Mouse (Mus musculus) gastrocnemius, postnatal 14 days (tissue): ENCODE measurements at regions not wholly inside any gene's neighbourhood (a gene's known extent, or its start where the extent isn't known, plus 50 kb on each side); places are given as distances from the start of the nearest gene placed in this dataset.

ENCODE experiments used
- DNase-seq: peaks from one replicate; pipeline ENCODE4 v3.0.0; 2021; ENCODE audit warnings: mixed read lengths
- intact Hi-C: fragments of 180-260 bp; cut with DNase I; formaldehyde crosslinking; loops from one replicate; pipeline ENCODE4 v1.15.1; 2025; ENCODE audit warnings: low total_unique reads

DNA sequence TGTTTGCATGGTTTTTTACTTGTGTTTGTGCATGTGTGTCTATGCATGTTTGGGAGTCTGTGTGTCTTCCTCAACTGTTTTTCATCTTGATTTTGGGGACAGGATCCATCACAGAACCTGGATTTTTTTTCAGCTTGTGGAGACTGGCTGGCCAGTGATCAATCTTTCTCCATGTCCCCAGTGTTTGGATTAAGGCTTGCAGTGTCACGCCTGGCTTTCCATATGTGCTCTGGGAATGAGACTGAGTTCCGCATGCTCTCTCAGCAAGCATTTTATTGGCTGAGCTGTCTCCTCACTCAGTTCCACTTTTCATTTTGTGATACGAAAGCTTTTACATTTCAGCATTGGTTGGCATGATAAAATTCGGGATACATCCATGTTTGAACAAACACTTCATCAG is 740.1 kb upstream of the Frg1 start:
- intact Hi-C loops = no loop called here
- no peak for DNase-seq

DNA sequence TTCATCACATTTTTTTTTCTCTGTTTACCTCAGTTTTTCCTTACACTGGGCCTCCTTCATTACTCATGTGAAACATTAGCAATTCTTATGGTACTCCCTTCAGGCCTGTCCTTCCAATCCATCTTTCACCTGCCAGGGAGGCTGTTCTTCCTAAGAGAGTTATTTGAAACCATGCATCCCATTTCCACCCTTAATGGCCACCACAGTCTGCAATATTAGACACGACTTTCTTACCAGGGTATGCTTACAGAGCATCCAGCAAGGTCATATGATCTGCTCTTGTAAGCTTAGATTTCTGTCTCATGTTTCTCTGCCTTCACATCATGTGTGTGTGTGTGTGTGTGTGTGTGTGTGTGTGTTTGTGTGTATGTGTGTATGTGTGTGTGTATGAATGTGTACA is 739.7 kb upstream of the Frg1 start:
- intact Hi-C loops = no loop called here
- DNase-seq = no peak

DNA sequence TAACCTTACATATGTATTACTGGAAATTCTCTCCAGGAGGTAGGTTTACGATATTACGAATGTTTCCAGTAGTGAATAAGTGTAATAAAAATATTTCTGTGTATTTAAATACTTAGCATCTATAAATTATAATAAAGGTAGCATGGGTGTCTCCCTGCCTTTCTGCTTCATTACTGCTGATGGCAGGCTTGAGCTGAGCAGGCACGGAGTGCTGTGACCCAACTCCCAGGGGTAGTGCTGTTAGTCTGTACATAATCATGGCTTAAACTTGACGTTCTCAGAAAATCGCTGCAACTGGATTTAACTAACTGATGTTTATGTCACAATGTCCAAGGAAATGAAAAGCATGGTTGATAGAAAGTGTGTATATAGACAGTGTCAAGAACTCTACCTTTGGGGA is 727.8 kb upstream of the Frg1 start:
- intact Hi-C loops = no loop called here
- no peak for DNase-seq

DNA sequence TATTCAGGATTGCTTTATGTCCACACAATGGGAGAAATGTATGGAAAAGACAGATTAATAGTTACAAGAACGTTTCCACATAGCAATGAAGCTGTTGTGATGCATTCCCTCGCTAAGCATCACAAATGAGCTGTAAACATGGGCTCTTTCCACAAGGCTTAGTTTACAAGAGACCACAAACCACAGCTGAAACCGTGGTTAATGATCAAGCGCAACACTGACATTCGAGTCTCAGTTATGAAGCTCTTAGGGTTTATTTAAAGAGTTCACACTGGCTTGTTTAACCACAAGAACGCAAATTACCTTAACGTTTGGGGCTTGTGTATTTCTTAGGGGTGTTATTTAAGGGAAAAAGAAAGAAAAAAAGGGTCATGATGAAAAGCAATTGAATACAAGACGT is 727.3 kb upstream of the Frg1 start:
- intact Hi-C loops = no loop called here
- no peak for DNase-seq

DNA sequence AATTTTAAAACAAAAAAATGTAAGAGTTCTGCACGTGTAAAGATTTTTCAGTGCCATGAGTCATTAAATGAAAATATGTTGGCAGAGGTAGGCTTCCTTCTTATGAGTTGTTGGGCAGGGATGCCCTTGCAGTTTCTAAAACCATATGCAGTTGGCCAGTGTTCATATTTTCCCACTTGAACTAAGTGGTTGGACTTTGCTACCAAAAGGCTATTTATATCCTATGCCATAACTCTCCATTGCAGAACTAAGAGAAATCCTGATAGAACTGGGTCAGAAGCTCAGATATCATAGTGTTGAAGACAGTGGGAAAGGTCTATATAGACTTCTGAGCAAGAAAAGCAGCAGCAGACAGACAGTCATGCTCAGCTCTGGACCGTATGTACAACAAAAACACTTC is 690.7 kb upstream of the Frg1 start:
- DNase-seq = no peak

DNA sequence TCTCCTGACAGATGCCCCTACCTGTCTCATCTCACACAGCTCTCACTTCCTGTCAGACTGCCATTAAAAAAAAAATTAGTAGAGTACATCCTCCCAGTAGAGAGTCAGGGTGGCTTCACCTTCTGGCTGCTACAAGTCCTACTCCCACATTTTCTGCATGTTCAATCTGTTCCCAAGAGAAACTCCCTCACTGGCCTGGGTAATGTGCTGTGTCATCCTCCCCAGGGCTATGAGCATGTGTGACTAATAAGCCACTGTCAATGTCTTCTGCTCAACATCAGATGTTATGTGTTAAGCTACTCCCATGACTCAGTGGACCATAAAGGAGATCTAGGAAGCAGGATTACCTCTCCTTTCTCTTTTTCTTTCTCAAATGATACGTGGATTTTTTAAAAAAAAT is 652.4 kb upstream of the Frg1 start:
- intact Hi-C loops = no loop called here

More for the DNA sequence above, 690.7 kb upstream of the Frg1 start:
- intact Hi-C loops = no loop called here

DNA sequence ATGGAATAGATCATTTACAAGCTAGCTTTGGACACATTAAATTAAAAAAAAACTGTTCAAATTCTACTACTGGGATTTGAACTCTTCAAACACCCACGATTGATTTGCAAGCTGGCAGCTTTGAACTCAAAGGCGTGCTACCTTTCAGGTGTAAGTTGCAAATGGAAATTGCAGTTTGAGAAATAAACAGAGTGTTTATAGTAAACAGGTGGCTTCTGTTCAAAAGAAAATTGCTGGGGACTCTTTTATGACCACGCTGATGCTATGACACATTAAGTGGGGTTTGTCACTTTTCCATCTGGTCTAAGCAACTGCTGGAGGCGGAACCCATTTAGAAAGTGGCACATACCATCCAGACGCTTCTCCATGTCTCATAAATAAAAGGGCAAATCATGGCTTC is 626.7 kb upstream of the Frg1 start:
- intact Hi-C loops = no loop called here
- DNase-seq = no peak

More for the DNA sequence above, 652.4 kb upstream of the Frg1 start:
- no peak for DNase-seq

DNA sequence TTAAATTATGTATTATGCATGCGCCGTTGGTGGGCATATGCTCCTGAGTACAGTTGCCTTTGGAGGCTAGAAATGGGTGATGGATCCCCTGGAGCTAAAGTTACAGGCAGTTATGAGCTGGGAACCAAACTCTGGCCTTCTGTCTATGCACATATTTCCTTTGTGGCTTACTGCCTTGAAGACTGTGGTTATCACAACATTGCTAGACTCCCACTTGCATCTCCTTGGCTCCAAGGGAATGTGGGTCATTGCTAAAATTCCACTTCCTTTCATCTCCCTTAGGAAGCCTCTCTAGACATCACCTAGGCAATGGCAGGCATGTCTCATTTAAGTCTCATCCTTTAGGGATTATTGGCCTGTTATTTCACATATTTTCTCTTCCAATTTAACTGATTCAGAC is 622.4 kb upstream of the Frg1 start:
- no peak for DNase-seq
- intact Hi-C loops = no loop called here

DNA sequence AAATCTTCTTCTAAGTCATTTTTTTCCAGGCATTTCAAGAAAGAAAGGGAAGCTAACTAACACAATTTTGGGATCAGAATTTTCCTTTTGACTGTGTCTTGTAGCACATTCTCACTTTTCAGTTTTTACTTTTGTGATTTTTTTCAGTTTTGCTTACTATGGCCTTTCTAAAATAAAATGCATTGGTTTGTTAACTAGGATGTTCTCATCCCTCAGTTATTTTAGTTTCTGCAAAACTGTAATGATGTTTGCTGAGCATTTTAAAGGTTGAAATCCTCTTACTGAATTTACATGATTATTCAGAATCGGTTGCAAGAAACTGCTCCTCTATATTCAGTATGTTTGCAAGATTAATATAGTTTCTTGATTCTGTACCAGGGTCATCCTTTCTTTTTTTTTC is 610.1 kb upstream of the Frg1 start:
- no peak for DNase-seq
- intact Hi-C loops = no loop called here

DNA sequence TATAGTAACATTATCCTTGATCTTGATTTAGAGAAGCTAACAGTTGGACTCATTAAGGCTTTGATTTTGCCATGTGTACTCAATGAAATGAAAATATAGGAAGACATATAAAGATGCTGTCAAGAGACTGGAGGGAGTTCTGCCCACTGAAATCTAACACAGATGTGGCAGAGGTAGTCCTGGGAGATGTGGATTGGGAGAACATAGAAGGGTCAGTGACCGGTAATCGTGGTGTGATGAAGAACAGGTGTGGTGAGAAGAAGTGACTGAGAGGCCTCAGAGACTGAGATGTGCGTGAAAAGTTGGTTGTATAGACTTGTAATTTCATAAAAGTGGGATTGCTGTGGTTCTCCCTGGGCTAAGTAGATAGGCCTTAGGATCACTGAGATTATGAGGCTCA is 600.9 kb upstream of the Frg1 start:
- intact Hi-C loops = no loop called here
- DNase-seq = no peak

DNA sequence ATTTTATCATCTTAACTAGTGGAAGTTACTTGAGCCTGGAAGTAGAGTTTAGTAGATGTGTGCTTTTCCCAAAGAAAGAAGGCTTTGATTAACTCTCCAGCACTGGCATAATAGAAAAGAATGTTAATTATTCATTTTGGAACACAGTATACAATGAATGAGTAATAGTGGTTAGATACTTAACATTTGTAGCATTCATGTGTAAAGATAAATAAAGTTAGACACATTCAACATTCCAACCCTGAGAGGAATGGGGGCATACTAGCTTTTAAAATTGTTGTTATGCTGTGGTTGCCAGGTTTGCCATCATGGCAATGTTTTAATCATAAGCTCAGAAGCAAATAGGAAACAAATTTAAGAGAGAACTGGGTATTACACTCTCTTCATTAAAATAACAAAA is 586.3 kb upstream of the Frg1 start:
- no peak for DNase-seq
- intact Hi-C loops = no loop called here

DNA sequence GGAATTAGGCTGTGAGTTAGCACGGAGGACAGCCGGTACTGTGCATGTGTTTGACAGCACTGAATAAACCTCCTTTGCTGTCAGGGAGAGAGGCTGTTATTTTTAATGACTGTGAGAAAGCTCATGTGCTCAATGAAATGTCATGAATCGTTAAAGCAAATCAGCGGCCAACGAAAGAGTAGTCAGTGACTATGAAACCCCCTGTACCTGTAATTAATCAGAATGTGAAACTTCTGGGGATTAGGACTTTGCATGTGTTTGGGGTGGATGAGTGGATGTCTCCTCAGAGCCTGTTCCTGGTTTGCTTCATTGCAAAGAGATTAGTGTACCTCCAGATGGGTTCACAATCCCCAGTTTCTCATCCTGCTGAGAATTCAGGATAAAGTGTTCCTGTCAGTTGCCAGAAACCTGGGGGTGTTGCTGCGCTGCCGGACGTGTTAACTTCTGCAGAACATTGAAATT is 572.2 kb upstream of the Frg1 start:
- intact Hi-C loops = no loop called here

DNA sequence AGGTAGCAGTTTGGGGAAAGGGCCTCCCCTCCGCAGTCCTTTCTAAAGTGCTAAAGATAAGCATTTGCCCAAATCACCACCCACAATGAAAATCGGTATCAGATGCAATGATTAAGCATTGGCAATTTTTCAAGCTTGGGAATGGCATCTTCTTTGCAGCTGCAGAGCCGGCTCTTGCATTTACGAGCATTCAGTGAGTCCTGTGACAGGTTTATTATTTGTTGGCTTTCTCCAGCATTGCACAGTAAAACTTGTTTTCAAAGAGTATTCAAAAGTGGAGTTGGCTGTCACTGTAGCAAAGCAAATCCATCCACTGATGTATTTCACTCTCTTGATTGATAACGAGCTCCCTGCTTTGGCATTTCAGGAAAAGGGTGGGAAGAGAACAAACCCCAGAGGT is 571.3 kb upstream of the Frg1 start:
- no peak for DNase-seq
- intact Hi-C loops = no loop called here

More for the DNA sequence above, 572.2 kb upstream of the Frg1 start:
- DNase-seq = no peak

DNA sequence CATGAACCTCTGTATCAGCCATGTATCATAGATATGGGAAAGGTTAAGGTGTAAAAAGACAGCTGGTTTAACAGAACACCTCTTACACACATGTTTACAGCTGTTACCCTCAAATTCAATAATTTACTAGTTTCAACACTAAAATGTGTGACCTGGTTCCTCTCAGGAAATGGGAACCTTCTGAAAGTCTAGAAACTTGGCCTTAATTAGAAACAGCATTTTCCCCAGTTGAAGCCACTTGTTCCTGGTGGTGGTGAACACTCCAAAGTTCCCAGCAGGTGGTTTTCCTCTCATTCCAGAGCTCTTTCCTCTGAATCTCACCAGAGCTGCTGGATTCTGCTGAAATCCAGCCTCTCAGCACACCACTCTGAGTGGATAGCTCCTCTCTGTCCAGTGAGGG is 570.5 kb upstream of the Frg1 start:
- DNase-seq = no peak
- intact Hi-C loops = no loop called here

DNA sequence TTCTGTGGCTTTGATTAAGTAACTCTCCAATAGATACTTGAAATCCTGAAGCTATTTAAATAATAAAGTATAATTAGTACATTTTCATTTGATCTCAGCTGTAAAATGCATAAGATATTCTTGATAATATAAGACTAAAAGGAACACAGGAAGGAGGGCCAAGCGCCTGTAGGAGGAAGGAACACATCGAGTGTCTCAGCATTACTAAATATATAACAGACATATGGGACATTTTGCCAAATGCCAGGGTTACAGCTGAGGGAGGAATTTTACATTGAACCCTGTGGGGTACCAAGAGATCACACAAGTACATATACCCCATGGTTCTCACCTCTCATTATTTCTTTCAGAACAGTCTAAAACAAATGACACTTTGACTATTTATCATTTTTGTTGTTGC is 555.5 kb upstream of the Frg1 start:
- intact Hi-C loops = no loop called here

DNA sequence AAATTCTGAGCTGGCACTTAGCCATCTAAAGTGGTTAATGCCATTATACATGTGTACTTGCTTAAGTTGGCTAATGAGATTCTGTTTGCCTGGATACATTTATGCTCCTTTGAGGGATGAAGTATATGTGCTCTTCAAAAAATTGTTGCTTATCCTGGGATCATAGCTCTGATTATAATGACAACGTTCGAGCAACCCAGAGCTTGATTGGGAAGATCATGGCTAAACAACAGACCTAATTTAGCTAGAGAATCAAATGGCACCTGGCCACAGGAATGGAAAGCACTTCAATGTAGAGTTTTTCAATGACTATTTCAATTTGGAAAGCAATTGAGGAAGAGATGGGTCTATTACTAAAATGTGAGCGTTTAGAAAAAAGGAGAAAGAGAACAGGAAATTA is 553.7 kb upstream of the Frg1 start:
- DNase-seq = no peak
- intact Hi-C loops = no loop called here

More for the DNA sequence above, 555.5 kb upstream of the Frg1 start:
- no peak for DNase-seq

DNA sequence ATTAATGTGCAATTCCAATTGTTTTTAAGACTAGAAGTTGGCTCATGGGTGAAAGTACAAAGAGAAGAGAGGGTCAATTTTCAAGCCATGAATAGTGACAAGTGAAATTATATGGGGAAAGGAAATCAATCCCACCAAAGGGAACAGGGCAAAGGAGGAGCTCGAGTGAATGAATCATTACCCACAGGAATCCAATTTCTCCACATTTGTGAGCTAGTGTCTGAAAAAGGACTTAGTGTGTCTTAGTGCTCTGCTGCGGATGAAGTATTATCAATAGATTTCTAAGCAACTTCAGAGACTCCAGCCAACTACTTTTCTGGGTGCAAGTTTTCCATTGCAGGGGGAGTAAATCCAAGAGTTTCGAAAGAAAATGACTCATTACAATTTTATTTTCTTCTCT is 552.5 kb upstream of the Frg1 start:
- no peak for DNase-seq
- intact Hi-C loops = no loop called here

DNA sequence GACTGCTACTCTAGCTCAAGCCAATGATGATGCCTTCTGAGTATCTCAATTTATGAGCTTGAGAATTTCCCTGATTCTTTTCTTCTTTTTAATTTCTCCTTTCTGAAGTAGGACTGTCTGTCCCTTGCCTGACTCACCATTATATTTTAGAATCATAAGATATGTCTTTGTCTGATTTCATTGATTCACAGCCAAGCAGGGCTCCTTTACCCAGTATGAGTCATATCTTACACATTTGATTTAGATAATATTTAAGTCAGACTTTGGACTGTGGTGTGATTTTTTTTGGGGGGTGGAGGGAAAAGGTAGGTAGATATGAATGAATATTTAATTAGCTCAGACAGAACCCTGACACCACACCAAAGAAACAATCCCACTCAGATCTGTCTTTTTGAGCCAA is 547.2 kb upstream of the Frg1 start:
- intact Hi-C loops = no loop called here
- no peak for DNase-seq

DNA sequence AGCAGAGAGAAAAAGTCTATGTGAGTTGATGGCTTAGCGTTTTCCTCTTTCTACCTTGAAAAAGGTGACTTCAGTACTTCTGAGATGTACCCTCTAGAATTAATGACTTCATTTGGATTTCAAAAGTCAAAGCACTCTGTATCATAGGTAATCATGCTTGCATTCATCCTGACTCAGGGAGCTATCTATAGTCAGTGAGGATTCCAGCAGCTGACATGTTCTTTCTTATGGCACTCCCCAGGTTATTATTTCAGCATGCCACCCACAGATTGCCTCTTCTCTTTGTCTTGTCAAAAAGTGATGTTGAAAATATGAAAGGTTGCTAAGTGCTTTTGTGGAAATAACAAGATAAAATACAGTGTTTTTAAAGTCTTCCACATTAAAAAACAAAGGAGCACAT is 540.0 kb upstream of the Frg1 start:
- intact Hi-C loops = no loop called here
- no peak for DNase-seq

DNA sequence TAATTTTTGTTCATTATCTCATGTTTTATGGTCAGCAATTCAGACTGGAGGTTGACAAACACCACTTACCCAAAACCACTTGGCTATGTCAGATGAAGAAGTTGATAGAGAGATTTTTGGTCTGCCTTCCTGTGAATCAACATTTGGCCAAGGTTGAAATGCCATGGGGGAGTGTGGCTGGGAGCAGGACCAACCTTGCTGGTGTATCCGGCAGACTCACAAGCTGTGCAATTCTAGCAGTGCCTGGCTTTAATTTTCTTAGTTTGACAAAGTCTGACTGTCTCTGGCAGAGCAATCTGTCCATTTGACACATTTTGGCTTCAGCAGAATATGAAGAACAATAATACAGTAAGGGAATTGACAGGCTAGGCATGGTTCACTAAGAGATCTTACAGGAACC is 533.9 kb upstream of the Frg1 start:
- DNase-seq = no peak
- intact Hi-C loops = no loop called here

DNA sequence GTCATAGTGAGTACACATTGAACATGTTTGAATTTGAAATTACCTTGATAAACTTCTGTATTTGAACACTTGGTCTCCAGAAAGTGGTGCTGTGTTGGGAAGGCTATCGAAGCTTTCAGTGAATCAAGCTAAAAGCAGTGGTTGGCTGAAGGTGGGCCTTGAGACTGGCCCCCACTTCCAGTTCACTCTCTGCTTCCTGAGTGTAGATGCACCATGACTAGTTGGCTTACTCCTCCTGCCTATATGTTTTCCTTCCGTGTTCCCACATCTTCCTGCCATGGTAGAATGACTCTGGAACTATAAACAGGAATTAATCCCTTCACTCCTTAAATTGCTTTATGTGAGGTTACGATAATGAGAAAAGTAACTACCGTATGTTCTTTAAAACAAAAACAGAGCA is 522.4 kb upstream of the Frg1 start:
- intact Hi-C loops = no loop called here

DNA sequence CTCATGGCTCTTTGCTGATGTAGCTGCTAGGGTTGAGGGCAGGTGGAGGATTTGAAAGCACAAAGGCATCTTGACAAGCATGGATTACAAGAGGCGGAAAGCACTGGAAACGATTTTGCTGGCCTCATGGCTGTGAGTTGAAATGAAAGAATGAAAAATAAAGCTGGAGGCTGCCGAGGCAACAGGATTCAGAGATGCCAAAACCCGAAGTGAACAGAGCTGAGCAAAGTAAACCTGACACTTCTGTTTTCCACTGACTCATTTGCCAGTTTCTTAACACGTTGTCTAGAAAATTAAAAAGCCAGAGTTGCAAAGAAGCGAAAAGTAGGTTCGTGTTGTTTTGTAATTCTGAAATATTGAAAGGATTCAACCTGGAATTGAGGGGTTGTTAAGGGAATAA is 504.2 kb upstream of the Frg1 start:
- intact Hi-C loops = no loop called here
- no peak for DNase-seq

More for the DNA sequence above, 522.4 kb upstream of the Frg1 start:
- no peak for DNase-seq

DNA sequence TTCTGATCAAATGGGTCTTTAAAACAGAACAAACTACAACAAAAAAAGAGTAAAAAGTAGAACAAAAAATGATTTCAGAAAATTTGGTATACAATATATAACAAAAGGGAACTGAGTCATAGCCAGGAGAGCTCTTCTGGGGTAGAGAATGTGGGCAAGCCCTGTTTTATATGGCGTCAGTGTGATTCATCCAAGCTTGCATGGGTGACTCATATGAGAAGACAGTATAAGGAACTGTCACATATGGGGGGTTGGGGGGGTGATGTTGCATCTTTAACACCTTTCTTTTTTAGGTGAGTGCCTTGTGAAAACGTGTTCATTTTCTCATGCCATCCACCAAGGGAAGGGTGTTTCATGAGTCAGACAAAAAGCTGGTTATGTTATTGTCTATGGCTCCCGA is 503.7 kb upstream of the Frg1 start:
- DNase-seq = no peak
- intact Hi-C loops = no loop called here
